Mouse (Mus musculus) natural killer cell, adult 2 months (primary cell): ENCODE data around the gene Emx2.

Source experiments
- DNase-seq, 2 experiments: peaks; one replicate each; pipeline ENCODE4 v3.0.0; 2022; ENCODE audit warnings: low spot score in 2 of 2

Gene Emx2

GRCm38 (mm10) chr19:59462459-59463292, 4.5 kb downstream of the Emx2 start:
- no peak for DNase-seq

DNA sequence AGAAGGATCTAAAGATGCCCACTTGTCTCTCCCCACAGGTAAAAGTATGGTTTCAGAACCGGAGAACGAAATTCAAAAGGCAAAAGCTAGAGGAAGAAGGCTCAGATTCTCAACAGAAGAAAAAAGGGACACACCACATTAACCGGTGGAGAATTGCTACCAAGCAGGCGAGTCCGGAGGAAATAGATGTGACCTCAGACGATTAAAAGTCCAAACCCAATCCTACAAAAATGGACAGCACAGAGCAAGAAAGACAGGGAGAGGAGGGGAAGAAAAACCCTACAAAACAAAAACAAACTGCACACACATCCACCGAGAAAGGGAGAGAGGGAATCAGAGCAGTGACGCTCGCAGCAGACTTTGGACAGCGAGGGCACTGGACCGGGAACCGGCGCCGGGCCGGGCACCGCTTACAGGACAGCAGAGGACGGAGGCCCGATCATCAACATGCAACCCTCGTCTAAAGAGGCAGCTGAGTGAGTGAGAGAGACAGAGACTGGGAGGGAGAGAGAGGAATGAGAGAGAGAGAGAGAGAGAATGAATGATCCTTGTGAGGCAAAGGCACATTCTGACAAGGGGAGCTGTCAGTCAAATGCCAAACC, 5.8 kb downstream of the Emx2 start:
- no peak for DNase-seq

GRCm38 (mm10) chr19:59465281-59465680, 7.1 kb downstream of the Emx2 start:
- DNase-seq, result no peak

DNA sequence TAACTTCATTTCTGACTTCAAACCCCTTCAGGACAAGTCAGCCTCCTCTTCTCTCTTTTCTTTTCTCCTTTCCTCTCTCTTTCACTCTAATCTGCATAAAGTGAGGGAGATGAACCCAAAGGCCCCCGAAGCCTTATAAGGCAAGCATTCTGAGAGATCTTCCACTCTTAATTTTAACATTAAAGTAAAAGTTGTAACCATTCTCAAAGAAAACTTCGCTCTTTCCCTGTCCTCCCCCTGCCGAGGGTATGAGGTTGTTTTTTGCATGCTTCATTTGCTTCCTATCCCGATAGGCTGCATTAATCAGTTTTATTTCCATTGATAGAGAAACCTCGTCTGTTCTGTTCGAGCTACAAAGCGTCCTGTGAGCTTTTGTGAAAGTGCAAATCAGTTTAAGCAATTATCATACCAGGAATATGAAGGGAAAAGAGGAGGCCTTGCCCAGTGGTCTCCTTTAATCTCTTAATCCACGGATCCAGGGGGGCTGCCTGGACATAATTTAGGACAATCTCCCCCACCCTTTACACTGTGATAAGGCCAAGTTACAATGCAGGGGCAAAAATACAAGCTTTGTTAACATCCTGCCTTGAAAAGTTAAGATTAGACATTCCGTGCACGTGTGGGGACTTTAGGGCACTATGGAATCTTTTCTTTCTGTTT, 7.7 kb downstream of the Emx2 start:
- DNase-seq, result no peak

DNA sequence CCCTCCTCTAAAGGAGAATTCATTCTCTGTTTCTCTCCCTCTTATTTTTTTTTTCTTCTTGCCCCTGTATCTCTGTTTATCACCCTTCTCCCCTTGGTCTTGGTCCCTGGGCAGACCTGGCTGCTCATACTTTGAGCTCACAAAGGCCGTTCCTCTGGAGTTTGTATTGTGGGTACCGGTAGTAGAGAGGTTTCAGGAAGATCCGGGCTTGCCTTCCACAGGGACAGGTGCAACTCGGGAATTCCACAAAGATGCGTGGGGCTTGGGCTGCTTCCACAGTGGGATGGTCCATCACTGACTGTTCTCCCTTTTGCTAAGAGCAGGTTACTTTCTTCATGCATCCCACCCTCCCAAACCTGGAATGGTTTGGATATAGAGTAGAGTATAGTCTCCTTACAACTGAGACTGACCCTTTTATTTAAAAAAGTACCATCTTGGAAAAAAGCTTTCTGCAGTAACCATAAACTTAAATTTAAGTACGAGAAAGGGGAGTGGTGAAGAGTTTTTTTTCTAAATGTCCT, 8.3 kb downstream of the Emx2 start:
- DNase-seq, result no peak

GRCm38 (mm10) chr19:59467016-59467412, 8.8 kb downstream of the Emx2 start:
- no peak for DNase-seq

GRCm38 (mm10) chr19:59467413-59468064, 9.4 kb downstream of the Emx2 start:
- DNase-seq, result no peak

DNA sequence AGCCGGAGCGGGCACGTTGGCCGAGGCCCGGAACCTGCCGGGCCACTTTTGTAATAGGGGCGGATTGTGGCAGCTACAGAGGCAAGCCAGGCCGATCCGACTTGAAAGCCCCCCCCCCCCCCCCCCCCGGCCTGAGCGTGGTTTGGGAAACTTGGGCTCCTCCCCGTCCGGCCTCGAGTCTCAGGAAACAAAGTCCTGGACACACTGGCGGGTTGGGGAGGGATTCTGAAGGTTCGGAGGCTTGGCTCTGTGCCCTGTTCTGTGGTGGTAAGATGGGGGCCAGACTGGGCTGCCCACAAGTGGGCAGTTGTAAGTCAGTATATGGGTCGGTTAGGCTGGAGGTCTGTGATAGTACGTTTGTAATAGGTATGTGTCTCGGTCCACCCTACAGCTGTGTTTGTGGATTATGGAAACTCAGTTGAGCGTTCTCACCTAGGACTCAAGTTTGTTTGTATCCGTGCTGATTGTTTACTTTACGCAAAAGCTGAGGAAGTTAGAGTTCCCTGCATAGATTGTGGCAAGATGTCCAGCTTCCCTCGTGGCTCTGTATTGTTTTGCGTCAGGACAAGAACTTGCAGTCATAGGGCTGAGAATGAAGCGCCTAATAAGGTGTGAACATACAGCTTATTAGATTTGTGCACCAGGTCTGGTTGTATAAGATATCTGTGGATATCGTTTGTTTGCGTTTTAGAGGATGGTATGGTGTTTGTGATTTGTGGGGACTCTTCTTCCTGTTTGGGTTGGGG, 10.1 kb downstream of the Emx2 start:
- DNase-seq, result no peak

- DNase-seq, result no peak
Observed at GRCm38 (mm10) chr19:59469035-59469949, 11.1 kb downstream of the Emx2 start.

DNA sequence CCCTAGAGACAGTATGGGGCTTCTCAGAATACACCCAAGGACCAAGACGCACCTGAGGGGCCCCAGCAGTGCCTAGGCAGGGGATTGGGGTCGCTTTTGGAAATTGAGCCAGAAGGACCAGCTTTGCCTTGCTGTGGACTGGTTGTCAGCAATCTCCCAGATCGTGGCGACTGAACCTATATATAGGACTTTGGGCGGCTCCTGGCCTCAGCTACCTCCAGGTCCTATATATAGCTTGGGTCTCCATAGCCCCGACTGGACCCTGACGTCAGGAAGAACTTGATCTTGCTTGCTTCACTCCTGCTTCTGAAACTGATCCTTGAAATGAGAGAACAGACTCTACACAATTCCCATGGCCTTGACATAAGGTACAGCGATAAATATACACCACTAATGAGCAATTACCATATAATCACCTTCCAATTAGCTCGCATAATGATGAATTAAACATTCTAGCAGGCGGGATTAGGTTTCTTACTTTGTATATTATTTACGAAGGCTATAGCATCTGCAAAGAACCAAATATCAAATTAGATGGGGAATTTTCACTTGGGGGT, 12.0 kb downstream of the Emx2 start:
- no peak for DNase-seq

- no peak for DNase-seq
Observed at GRCm38 (mm10) chr19:59470913-59471312, 12.7 kb downstream of the Emx2 start.

- no peak for DNase-seq
Observed at GRCm38 (mm10) chr19:59472844-59473243, 14.7 kb downstream of the Emx2 start.

- no peak for DNase-seq
Observed at GRCm38 (mm10) chr19:59479912-59480311, 21.7 kb downstream of the Emx2 start.

GRCm38 (mm10) chr19:59480563-59480962, 22.4 kb downstream of the Emx2 start:
- no peak for DNase-seq

GRCm38 (mm10) chr19:59492258-59492657, 34.1 kb downstream of the Emx2 start:
- DNase-seq, result no peak

DNA sequence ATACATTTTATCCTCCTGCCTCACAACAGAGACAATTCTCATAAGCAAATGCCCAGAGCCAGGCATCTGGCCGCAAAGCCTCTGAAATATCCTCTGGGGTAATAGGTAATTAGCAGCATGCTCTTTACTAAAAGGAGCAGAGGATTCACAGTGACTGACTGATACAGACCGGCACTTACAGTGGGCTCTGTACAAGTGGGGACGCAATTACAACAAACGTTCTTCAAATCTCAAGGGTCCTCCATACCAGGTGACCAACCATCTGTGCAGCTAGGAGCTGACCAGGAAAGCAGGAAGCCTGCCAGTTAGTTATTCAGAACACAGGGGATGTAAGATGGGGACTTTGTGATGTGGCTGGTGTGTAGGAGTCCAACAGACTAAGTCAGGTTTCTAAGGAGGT, 38.7 kb downstream of the Emx2 start:
- no peak for DNase-seq

DNA sequence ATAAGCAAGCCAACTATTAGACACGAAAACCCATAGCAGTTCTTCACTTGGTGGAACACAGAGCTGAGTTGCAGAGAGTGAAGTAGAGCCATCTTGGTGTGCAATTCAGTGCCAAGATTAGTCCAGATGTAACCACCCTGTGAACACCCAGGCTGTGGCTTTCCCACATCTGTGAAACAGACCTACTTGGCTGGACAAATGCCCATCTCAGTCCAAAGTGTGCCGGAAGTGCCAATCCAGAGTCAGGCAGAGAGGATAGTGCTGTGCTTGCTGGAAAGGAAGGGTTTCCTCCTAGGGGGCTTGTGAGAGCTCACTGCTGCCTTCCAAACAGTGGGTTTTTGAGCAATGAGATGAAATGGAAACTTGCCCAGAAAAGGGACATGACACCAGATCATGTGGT, 50.7 kb downstream of the Emx2 start:
- no peak for DNase-seq

GRCm38 (mm10) chr19:59513181-59513580, 55.0 kb downstream of the Emx2 start:
- DNase-seq, result no peak
